Mouse (Mus musculus): ENCODE results near the gene Prrt4.

- no peak for TF ChIP-seq GATA1 (IDR thresholded peaks at IDR 0.05; ENCODE audit: low read length)
- TF ChIP-seq TAL1 (IDR thresholded peaks at IDR 0.05; ENCODE audit: low read length) = no peak
Observed at GRCm38 (mm10) chr6:29169675-29170062, 9.7 kb downstream of the Prrt4 start.
